Mouse (Mus musculus): ENCODE measurements around the gene Tmppe.

- TF ChIP-seq CTCF (IDR thresholded peaks at IDR 0.05; ENCODE audit: extremely low read depth, insufficient read depth, low read length) (no peak), POLR2A (IDR thresholded peaks at IDR 0.05; ENCODE audit: extremely low read depth, insufficient read depth, low read length) (no peak)
These were observed 20.1 kb downstream of the Tmppe start for GRCm38 (mm10) chr9:114421045-114421444.

Measured in cortical plate, adult 2 months (tissue).